Mouse (Mus musculus) monocyte, adult 2 months (primary cell): ENCODE data around the gene Gngt2.
A peak's percentile ranks its signal among the peaks of the same experiment; 100 is the strongest.
"Not testable (repeated sequence)": the region's sequence is repeated elsewhere in the genome, so short reads cannot be mapped to it uniquely, and the experiment has no call there.

Experiments used
- DNase-seq, 2 experiments: peaks; one replicate each; pipeline ENCODE4 v3.0.0; 2022; ENCODE audit warnings: low spot score in 2 of 2, low read depth in 1 of 2

Gngt2 gene

DNA sequence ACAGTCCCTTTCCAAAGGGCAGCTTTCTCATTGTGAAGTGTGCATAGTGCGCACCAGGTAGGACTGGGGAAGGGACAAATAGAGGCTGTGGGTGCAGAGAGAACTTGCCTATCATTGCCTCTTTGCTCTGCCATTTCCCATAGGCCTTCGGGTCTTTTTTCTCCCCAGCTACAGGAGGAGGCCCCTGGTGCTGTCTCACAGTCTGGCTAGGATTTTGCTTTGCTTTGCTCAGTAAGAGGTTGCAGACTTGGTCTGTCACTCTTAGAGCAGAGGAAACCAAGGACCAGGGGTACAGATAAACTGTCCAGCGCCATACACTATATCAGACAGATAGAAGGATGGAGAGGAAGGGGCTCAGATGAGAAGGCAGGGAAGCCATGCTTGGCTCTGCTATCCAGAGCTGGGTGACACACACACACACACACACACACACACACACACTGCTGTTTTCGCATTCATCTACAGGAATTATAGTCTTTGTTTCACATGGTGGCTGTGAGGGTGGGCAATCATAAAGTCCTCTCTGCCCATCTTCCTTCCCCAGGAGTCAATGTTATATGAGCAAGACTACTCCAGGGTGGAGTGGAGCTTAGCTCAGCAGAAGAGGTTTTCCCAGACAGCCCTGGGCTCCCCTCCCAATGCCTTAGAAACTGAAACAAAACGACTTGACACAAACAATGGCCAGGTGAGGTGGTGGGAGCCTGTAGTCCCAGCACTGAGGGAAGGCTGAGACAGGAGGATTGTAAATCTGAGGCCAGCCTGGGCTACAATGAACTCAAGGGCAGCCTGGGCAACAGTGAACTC, 3.9 kb downstream of the Gngt2 start:
- DNase-seq = no peak

DNA sequence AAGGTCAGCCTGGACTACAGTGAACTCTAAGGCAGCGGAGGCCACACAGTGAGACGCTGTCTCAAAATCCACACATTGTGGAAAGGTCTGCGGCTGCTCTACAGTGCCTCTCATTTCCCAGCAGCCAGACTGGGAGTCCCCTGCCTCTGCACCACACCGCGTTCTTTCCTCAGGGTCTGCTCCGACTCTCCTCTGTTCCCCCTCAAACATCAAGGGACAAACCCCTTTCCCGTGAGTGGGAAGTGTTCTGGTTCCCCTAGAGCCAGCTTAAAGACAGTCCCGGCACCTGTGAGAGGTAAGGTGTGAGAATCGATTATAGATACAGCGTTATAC, 4.4 kb downstream of the Gngt2 start:
- DNase-seq = no peak

DNA sequence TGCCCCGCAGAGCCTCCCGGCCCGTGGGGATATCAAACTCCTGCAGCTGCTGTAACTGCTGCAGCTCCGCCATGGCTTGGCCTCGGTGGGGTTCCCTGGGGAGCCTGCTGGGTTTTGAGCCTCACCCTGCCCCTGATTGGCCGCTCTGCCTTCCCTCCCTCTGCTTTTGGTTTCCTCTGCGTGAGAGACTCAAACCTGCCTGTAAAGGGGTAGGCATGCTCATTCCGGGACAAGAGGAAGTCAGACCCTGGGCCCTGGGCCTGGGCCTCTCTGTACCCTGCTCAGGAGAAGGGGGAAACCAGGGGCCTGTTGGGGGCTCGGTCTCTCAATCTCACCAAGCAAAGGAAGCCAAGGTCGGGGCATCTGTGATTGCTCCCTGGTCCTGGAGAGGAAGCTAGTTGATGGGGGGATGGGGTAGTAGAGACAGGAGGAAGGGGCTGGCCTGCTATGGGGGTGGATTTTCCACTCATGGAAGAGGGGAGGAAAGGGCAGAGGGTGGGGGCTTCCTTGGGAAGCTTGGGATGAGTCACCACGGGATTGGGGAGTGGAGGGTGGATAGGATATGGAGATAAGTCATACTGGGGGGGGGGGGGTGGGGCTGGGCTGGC, 5.2 kb downstream of the Gngt2 start, which contains the start of gene Abi3:
Gene Abi3 (minus strand): TSS at position 403 of the 608 bp plus-strand sequence.
- DNase-seq = peak in 1 of 2 experiments; percentile 56

DNA sequence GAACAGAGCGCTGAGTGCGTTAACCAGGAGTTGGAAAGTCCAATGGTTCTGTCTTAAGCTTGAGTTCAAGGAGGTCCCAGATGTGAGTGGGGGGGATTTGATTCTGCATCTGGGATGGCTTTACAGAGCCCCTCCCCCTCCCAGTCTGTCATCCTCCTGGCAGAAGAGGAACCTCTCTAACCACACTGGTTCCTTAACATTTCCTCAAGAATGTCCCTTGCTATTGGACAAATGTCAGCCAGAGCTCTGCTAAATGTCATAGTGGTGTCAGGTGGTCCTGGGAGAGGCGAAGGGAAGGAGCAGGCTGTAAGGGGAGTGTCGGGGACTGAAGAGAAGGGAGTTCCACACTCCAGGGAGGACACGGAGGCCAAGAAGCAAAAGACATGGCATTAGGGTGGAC, 5.9 kb downstream of the Gngt2 start:
- peak in 1 of 2 experiments; percentile 48 for DNase-seq

GRCm38 (mm10) chr11:95843421-95843950, 6.5 kb downstream of the Gngt2 start:
- DNase-seq = no peak

DNA sequence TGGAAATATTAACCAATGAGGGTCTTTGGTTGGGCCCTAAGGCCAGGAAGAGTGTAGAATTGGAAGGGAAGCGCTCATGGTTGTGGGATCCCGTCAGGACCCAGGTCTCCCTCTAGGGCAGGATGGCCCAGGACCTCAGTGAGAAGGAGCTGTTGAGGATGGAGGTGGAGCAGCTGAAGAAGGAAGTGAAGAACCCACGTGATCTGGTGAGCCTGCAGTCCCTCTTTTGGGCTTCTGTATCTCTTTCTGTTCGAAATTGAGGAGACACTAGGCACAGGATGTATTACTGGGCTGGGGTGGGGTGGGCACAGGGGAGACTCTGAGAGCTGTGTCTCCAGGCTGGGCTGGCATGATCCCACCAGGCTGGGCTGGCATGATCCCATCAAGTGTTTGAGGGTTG, 7.9 kb downstream of the Gngt2 start:
- no peak for DNase-seq

GRCm38 (mm10) chr11:95850898-95851297, 13.9 kb downstream of the Gngt2 start:
- DNase-seq = peak in 1 of 2 experiments; percentile 59

DNA sequence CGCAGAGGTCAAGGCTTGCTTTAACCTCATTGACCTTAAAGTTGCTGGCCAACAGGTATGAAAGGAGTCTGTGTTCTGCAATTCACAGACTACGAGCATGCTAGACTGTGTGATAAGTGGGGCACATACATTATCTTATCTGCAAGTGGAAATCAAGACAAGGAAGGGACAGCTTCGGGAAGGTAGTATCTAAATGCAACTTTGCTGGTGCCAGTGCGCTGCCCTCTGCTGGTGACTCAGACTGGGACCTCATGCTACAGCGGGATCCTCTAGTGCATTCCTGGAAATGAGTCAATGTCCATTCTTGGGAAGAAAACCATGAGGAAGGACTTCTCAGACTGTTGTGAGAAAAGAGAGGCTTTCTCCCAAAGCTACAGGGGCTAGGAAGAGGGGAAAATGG, 16.7 kb downstream of the Gngt2 start:
- peak in 1 of 2 experiments; percentile 48 for DNase-seq

- no peak for DNase-seq
These were observed 20.3 kb downstream of the Gngt2 start for GRCm38 (mm10) chr11:95857306-95857705.

DNA sequence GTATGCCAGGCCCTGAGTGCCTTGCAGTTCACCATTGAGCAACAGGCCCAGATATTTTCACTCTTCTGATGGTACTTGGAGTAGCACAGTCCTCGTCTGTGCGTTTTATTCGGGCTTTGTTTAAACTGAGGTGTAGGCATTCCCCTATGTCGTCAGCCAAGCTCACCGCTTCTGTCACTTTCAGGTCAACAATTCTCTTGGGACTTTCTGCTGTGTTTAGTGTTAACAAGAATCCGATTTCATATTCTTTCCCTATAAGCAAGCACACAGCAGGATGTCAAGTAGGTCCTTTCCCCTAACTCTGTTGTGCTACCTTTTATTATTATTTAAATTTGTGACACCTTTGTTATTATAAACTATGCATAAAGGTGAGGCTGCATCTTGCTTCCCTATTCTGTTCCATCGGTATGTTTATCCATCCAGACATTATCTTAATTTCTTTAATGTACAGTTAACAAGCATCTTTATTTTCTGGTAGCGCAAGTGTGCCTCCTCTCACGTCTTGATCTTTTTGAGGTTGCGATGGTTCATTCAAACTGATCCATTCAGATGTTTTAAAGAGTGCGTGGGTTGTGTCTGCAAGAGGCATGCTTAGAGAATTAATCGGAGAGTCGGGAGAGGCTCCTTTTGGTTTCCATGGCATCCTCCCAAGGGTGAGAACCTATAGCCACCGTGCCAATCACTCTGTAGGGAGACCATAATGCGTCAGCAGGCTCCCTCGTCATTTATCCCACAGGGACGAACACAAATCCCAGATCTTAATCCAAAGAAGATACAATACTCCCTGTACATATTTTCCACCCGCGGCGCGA, 20.9 kb downstream of the Gngt2 start:
- no peak for DNase-seq

GRCm38 (mm10) chr11:95858528-95859467, 21.8 kb downstream of the Gngt2 start:
- DNase-seq = peak; percentile 92

- DNase-seq = no peak
These were observed 22.4 kb downstream of the Gngt2 start for GRCm38 (mm10) chr11:95859468-95859855.

- no peak for DNase-seq
These were observed 23.1 kb downstream of the Gngt2 start for GRCm38 (mm10) chr11:95860071-95860490.

DNA sequence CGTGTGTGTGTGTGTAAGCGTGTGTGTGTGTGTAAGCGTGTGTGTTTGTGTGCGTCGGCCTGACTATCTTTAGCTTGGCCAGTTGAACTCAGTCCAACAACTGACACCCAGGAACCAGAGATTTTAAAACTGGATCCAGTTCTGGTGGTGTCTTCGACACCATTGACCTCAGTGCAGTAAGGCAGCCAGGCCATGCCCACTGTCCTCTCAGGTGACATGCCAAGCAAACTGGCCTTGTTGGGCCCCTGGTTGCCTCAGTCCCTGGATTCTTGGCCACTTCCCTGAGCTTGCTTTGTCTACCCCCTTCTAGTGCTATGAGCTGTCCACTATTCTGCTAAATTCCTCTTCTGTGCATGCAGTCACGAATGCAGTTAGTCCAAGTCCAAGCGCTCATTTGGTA, 24.4 kb downstream of the Gngt2 start:
- DNase-seq = no peak

DNA sequence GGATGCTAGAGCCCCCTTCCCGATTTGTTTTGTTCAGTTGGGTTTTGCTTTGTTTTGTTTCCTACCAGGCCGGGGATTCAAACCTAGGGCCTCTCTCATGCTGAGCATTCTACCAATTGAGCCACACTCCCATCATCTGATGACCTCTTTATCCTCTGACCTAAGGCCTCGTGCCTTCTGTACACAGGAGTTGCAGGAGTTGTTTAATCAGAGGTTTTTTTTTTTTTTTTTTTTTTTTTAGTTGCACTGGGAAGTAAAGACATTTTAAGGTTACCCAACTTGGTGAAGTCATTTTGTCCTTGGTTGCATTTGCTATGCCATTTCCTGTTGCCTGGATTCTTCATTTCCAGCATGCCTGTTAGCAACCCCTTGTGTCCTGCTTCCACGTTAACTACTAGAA, 32.4 kb downstream of the Gngt2 start:
- no peak for DNase-seq

- peak in 1 of 2 experiments; percentile 24 for DNase-seq
These were observed 33.0 kb downstream of the Gngt2 start for GRCm38 (mm10) chr11:95869918-95870470.

- DNase-seq = no peak
These were observed 38.8 kb downstream of the Gngt2 start for GRCm38 (mm10) chr11:95875804-95876203.

DNA sequence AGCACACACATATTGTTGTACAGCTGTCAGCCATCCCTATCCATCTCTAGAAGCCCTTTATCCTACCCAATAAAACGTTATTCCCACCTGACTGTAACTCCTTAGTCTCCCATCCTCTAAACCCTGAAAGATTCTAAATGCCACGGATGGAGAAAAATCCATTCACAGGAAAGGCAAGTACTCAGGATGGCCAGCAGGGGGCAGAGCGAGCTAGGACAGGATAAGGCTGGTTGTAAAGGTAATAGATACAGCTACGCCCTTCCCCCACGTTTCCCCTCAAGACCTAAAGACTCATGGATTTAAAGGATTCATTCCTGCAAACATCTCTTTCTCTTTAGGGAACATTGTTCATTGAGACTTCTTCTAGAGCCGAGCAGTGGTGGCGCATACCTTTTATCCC, 39.3 kb downstream of the Gngt2 start:
- peak in 1 of 2 experiments; percentile 25 for DNase-seq

DNA sequence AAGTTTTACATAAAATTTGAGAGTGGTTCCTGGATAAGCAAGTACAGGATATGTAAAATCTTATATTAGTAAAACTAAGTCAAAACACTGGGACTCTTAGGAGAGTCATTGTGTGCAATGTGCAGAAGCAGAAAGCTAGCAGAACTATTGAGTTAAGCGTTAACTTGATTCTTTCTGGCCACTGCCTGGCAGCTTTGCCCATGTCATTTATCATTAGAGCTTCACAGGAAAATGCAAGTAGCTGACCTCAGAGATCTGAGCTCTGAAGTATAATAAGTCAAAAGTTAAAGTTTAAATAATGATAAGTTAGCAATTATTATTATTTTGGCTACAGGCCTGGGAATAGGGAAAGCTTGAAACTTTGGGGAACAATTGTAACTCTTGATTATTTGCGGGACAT, 42.8 kb downstream of the Gngt2 start:
- not testable (repeated sequence) for DNase-seq

DNA sequence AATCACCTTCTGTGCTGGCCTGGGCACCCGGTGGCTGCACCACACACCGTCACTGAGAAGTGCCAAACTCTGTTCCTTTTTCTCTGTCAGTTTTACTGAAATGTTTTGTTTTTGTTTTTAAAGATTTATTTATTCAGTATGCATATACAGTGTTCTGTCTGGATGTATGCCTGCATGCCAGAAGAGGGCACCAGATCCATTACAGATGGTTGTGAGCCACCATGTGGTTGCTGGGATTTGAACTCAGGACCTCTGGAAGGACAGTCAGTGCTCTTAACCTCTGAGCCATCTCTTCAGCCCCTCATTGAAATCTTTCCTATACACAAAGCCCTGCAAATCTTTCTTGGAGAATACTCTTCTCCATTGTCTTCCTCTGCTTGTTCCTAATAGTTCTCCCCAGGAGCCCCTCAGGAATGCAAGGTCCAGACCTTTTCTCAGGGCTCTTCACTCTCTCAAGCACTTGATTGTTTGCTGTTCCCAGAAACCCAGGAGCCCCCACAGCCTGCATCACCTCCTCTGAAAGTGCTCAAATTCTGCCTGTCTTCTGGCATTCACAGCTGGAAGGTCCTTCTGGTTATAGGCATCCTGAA, 53.5 kb downstream of the Gngt2 start:
- no peak for DNase-seq
